Mouse (Mus musculus): ENCODE measurements around the gene Htr3b. TPM values are rescaled to one million over a fixed set of nuclear protein-coding genes. Genes with fewer than 3 reads are reported as not detected.
"Not testable (repeated sequence)": the region's sequence is repeated elsewhere in the genome, so short reads cannot be mapped to it uniquely, and the experiment has no call there.

The Htr3b gene
- not detected for total RNA-seq (2021)

DNA sequence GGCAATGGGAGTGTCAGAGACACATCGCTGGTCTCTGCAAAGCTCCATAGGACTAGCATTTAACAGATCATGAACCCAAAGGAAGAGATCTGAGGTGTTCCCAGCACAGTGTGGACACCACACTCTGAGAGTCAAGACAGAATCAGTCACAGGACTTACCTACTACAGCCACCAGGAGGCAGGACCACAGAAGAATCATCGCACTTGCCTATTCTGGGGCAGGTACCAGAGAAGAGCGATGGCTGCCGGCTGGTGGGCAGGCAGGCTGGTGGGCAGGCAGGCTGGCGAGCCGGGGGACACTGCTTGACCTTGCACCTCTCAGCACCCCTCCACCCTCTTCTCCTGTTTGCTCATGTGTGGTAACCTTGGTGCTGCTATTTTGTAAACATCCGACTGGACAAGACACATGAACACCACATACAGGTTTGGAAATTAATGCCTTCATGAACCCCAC is at the start of gene Htr3b:
Gene Htr3b, minus strand, starts transcription at position 404 of the 454 bp plus-strand sequence.
- no peak for DNase-seq (ENCODE audit: low spot score in 2 of 2)
- intact Hi-C loops (cut with DNase I): loop anchor here (5.0 kb wide), 1 partner anchor 52 kb away; the partner anchor contains the start of gene Htr3a

GRCm38 (mm10) chr9:48999256-48999655 is 34.5 kb upstream of the Htr3b start:
- DNase-seq (ENCODE audit: low spot score in 2 of 2): no peak
- intact Hi-C loops (cut with DNase I): no loop called here

DNA sequence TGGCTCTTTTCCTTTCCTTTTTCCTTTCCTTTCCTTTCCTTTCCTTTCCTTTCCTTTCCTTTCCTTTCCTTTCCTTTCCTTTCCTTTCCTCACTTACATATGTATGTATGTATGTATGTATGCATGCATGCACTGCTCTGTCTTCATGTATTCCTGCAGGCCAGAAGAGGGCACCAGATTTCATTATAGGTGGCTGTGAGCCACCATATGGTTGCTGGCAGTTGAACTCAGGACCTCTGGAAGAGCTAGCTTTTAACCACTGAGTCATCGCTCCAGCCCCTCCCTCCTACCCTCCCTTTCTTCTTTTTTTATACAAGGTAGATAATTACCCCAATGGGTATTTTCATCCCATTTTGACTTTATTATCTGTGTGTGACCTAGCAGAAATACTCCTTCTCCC is 30.9 kb upstream of the Htr3b start:
- intact Hi-C loops (cut with DNase I): no loop called here
- no peak for DNase-seq (ENCODE audit: low spot score in 2 of 2)

- no peak for DNase-seq (ENCODE audit: low spot score in 2 of 2)
- intact Hi-C loops (cut with DNase I): no loop called here
Measured at GRCm38 (mm10) chr9:48994779-48995178, 30.0 kb upstream of the Htr3b start.

GRCm38 (mm10) chr9:48991671-48992070 is 26.9 kb upstream of the Htr3b start:
- no peak for DNase-seq (ENCODE audit: low spot score in 2 of 2)
- intact Hi-C loops (cut with DNase I): no loop called here

DNA sequence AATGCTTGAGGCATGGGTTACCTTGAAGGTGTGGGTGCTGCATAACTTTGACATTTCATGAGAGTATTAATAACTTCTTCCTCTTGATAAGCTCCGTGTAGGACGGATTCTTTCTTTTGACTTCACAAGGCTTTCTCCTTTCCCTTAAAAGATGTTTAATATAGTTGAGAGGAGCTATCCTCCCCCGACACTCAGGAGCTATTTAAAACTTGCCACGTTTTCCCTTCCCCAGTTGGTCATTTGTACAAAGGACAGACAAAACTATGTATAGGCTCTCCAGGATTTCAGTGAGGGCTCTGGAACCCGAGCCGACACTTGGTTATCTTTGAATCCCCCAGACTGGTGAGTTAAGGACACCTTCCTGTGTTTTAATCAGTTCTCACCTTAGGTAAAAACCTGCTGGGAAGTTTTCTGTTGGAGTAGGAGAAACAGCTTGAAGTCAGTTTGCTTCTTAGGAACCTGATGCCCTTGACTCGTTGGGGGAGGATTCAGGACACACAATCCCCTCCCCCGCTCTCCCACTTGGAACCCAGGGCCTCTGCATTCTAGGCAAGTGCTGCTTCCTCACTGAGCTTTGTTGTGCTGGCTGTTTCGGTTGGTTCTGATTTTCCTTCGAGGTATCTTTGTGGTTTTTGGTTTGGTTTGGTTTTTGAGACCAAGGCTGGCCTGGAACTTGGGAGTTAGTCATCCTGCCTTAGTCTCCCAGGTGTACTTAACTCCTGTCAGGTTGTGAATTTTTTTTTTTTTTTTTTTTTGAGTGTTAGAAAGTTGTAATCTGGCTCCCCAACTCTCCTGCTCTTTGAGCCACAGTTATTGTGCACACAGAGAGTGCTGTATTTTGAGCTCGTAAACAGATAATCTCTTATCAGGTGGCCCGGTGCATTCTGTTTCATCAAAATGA is 22.7 kb upstream of the Htr3b start:
- no peak for DNase-seq (ENCODE audit: low spot score in 2 of 2)
- intact Hi-C loops (cut with DNase I): loop anchor here (10.0 kb wide), 1 partner anchor 253 kb away; no protein-coding TSS in a partner anchor

GRCm38 (mm10) chr9:48986616-48987141 is 21.9 kb upstream of the Htr3b start:
- intact Hi-C loops (cut with DNase I): loop anchor here (10.0 kb wide), 1 partner anchor 252 kb away; no protein-coding TSS in a partner anchor
- DNase-seq (ENCODE audit: low spot score in 2 of 2): peak; percentile 25 to 27

- intact Hi-C loops (cut with DNase I): loop anchor here (10.0 kb wide), 1 partner anchor 251 kb away; no protein-coding TSS in a partner anchor
- DNase-seq (ENCODE audit: low spot score in 2 of 2): no peak
Measured at GRCm38 (mm10) chr9:48985708-48986088, 20.9 kb upstream of the Htr3b start.

GRCm38 (mm10) chr9:48984845-48985707 is 20.3 kb upstream of the Htr3b start, which contains the start of gene Usp28:
Usp28 (plus strand) TSS chr9:48985375.
- intact Hi-C loops (cut with DNase I): loop anchor here (10.0 kb wide), 1 partner anchor 250 kb away; no protein-coding TSS in a partner anchor

GRCm38 (mm10) chr9:48984320-48984844 is 19.6 kb upstream of the Htr3b start:
- no peak for DNase-seq (ENCODE audit: low spot score in 2 of 2)
- intact Hi-C loops (cut with DNase I): loop anchor here (10.0 kb wide), 1 partner anchor 250 kb away; no protein-coding TSS in a partner anchor

More at GRCm38 (mm10) chr9:48984845-48985707, 20.3 kb upstream of the Htr3b start, which contains the start of gene Usp28:
- DNase-seq (ENCODE audit: low spot score in 2 of 2): peak; percentile 96

GRCm38 (mm10) chr9:48983801-48984200 is 19.0 kb upstream of the Htr3b start:
- intact Hi-C loops (cut with DNase I): loop anchor here (10.0 kb wide), 1 partner anchor 249 kb away; no protein-coding TSS in a partner anchor
- not testable (repeated sequence) for DNase-seq (ENCODE audit: low spot score in 2 of 2)

GRCm38 (mm10) chr9:48981827-48982226 is 17.0 kb upstream of the Htr3b start:
- intact Hi-C loops (cut with DNase I): loop anchor here (10.0 kb wide), 1 partner anchor 247 kb away; no protein-coding TSS in a partner anchor
- DNase-seq (ENCODE audit: low spot score in 2 of 2): no peak

- no peak for DNase-seq (ENCODE audit: low spot score in 2 of 2)
- intact Hi-C loops (cut with DNase I): loop anchor here (10.0 kb wide), 1 partner anchor 246 kb away; no protein-coding TSS in a partner anchor
Measured at GRCm38 (mm10) chr9:48980781-48981180, 16.0 kb upstream of the Htr3b start.

GRCm38 (mm10) chr9:48980371-48980770 is 15.6 kb upstream of the Htr3b start:
- intact Hi-C loops (cut with DNase I): loop anchor here (10.0 kb wide), 1 partner anchor 246 kb away; no protein-coding TSS in a partner anchor
- DNase-seq (ENCODE audit: low spot score in 2 of 2): no peak

DNA sequence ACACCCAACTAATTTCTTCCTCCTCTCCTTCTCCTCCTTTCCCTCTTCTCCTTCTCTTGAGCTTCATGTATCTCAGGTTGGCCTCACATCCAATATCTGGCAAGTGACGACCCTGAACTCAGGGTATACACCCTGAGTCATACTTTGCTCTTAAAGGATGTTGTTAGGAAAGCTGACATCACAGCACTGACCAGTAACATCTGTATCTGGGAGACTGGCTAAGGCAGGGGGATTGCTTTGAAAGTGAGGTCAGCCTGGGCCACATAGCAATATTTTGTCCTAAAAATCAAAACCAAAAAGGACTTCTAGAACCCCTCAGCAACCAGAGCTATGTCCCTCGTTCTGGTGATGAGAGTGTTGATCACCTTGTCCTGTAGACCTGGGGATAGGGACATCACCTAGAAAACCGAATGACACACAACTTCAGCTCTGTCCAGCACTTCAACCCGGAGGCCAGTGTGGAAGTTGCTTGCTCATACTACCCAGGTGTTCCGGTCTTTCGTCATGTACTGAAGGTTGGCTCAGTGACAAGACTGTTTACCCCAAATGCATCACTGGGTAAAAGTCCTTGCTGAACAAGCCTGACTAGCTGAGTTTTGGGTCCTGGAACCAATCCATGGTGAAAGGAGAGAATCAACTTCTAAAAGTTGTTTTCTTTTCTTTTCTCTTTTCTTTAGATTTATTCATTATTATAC is 12.0 kb upstream of the Htr3b start:
- DNase-seq (ENCODE audit: low spot score in 2 of 2): no peak
- intact Hi-C loops (cut with DNase I): no loop called here

GRCm38 (mm10) chr9:48972494-48972893 is 7.7 kb upstream of the Htr3b start:
- intact Hi-C loops (cut with DNase I): loop anchor here (1.0 to 2.0 kb wide), 2 partner anchors 78 to 326 kb away; no protein-coding TSS in a partner anchor
- DNase-seq (ENCODE audit: low spot score in 2 of 2): peak in 1 of 2 experiments; percentile 52

DNA sequence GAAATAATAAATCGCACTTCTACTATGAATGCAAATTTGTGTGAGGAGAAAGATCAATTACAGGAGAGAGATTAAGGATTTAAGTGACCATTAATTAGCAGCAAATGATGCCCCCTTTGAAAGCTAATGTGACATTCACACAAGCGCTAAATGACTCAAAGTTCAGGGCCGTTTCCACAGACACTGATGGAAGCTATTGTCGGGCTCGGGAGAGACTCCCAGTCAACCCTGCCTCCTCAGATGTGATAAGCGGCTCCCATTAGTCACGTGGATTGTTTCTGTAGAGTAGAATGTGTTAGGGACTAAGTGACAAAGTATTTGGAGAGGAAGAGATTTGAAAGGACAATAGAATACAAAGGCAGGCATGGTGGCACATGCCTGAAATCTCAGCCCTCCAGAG is 2.7 kb downstream of the Htr3b start:
- DNase-seq (ENCODE audit: low spot score in 2 of 2): no peak
- intact Hi-C loops (cut with DNase I): loop anchor here (5.0 kb wide), 1 partner anchor 50 kb away; the partner anchor contains the start of gene Htr3a

DNA sequence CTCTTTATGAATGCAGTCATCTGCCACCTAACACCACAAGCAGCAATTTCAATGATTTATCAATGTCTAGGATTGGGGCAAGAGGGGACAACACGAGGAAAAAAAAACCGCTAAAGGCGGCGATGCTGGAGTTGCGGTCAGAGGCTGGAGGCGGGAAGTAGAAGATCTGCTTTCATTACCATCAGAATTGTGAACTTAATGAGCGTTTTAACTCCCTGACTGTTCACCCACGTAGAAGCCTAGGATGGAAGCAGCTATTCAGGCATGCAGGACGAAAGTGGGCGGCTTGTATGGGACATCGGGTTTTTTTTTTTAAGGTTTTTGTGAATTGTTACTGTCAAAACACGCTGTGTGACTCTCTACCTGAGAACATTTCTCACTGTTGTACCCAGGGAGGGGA is 3.5 kb downstream of the Htr3b start:
- intact Hi-C loops (cut with DNase I): loop anchor here (5.0 kb wide), 1 partner anchor 49 kb away; the partner anchor contains the start of gene Htr3a
- DNase-seq (ENCODE audit: low spot score in 2 of 2): no peak

Measured in left cerebral cortex, postnatal 36 days (tissue).